Mouse (Mus musculus): ENCODE data around the gene Rpl36al.

DNA sequence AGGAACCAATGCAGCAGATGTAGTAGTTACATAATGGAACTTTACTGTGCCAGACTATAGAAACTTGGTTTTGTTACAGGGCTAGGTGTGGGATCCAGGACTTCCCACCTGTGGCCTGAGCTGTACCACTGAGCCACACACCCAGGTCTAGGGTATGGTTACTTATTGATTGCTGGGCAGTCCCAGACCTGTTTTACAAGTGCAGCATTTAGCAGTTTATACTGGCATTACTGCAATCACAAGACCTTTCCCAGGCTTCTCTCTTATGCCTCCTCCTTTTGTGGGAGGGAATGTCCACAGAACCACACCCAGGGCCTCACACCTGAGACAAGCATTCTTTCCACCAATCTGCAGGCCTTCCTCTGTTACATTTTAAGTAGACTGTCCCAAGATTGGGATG, 15.1 kb upstream of the Rpl36al start:
- TF ChIP-seq GATA1 (IDR thresholded peaks at IDR 0.05; ENCODE audit: borderline replicate concordance, low read length) (no peak), FLI1 (IDR thresholded peaks at IDR 0.05; ENCODE audit: low read length) (no peak)
